Mouse (Mus musculus) left cerebral cortex, adult 11 months (tissue): ENCODE measurements around the gene Rbm48.
"Not testable (repeated sequence)": the region's sequence is repeated elsewhere in the genome, so short reads cannot be mapped to it uniquely, and the experiment has no call there.

Experiments used
- DNase-seq: peaks from one replicate; pipeline ENCODE4 v3.0.0; 2022; ENCODE audit warnings: low spot score

The Rbm48 gene

DNA sequence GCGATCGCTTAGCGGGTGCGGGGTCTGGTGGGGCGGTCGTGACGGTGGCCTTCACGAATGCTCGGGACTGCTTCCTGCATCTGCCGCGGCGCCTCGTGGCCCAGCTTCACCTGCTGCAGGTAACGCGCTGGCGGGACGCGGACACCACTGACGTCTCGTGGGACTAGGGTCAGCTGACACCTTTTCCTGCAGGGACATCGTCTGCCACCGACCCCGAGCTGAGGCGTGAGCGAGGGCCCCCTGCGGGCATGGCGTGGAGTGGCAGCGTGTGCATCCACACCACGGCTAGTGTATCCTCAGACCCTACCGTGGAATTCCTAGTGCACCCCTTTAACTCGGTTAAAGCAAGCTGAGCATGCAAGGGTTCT, at the start of gene Rbm48:
Gene Rbm48, minus strand, starts transcription at position 187 of the 368 bp plus-strand sequence.
- DNase-seq, result peak; percentile 70

DNA sequence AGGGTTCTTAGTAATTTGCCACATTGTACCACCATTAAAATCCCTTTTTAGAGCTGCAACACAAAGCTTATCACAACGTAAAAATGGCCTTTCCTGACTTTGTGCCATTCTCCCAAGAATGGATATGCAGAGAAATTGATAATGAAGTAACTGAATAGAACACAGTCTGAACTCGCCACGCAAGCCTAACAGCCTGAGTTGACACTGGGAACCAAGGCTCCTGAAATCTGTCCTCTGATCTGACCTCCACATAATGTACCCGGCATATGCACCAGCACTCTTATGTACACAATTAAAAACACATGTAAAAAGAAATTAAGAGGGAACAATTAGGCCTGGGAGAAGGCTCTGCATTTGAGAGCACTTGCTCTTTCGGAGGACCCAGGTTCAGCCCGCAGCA, 48.9 kb upstream of the Rbm48 start:
- DNase-seq, result no peak

GRCm38 (mm10) chr5:3644621-3645020, 48.2 kb upstream of the Rbm48 start:
- DNase-seq, result no peak

DNA sequence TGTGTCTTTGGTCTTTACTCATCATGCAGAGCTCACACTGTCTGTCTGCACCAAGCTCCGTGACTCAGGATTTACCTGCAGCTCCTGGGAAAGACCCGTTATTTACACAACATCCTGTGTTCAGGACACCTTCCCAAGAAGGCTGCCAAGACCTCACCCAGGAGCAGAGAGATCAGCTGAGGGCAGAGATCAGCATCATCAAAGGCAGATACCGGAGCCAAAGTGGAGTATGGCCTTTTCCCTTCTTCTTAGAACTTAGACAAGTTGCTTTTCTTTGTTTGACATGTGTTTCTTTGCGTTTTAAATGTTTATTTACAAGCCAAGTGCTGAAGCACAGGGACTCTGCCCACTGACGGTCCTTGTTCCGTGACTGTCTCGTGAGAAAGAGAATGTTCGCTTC, 38.9 kb upstream of the Rbm48 start:
- no peak for DNase-seq

DNA sequence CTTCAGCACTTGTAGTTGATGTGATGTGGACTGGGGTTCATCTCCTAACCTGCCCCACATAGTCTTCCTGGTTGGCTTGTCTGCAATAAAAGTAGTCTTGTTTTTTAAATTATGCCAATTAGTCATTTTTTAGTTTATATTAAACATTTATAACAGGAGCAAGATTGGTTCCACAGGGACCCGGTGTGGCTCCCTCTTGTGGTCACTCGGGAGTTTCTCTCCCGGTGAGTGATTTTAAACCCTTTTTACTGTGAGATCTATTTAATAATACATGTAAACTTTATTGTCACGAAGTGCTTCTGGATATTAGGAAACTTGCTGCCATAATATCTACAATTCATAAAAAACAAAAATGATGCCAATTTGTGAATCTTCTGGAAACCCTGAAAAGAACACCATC, 37.6 kb upstream of the Rbm48 start:
- no peak for DNase-seq

GRCm38 (mm10) chr5:3633315-3633714, 36.9 kb upstream of the Rbm48 start:
- DNase-seq, result no peak

GRCm38 (mm10) chr5:3632285-3632684, 35.9 kb upstream of the Rbm48 start:
- DNase-seq, result no peak

- no peak for DNase-seq
Observed at GRCm38 (mm10) chr5:3631512-3632271, 35.3 kb upstream of the Rbm48 start.

DNA sequence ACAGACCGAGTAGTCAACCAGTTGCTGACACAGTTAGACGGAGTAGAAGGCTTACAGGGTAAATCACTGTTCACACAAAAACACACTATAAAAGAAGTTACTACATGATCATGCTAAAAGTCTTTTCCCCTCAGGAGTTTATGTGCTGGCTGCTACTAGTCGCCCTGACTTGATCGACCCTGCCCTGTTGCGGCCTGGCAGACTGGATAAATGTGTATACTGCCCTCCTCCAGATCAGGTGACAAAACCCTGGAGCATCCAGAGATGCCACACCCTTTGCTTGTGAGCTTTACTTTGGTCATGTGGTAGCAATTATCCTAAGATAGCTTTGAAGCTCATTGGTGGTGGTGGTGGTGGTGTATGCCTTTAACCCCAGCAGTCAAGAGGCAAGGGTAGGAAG, 33.7 kb upstream of the Rbm48 start:
- no peak for DNase-seq

GRCm38 (mm10) chr5:3620486-3620885, 24.1 kb upstream of the Rbm48 start:
- no peak for DNase-seq

DNA sequence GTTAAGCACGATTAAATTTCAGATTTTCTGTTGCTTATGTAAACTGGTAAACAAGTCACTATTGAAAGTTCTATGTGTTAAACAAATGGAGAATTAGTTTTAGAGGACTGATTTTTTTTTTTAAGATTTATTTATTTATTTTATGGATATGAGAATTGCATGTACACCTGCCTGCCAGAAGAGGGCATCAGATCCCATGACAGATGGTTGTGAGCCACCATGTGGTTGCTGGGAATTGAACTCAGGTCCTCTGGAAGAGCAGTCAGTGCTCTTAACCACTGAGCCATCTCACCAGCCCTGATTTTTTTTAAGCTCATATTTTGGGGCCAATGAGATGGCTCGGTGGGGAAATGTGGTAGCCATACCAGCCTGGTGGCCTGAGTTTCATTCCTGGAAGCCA, 15.4 kb upstream of the Rbm48 start:
- DNase-seq, result not testable (repeated sequence)

- DNase-seq, result no peak
Observed at GRCm38 (mm10) chr5:3609241-3609640, 12.9 kb upstream of the Rbm48 start.

- no peak for DNase-seq
Observed at GRCm38 (mm10) chr5:3607114-3607513, 10.7 kb upstream of the Rbm48 start.

DNA sequence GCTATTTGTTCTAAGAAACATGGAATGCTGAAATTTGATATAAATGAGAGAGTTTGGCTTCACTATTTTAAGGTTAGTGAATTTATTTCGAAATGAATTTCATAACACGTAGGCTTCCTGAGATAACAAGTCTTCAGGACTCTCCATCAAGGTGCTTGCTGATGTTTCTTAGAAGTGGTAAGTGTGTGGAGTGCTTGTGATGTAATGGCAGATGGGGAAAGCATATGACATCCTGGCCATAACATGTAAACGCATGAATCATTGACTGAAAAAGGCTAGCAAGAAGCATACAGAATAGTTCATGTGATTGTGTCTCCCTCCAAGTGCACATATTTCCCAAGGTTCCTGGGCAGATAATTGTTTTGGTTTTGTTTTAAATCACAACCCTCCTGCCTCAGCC, 4.4 kb upstream of the Rbm48 start:
- DNase-seq, result no peak

GRCm38 (mm10) chr5:3600298-3600697, 3.9 kb upstream of the Rbm48 start:
- no peak for DNase-seq

DNA sequence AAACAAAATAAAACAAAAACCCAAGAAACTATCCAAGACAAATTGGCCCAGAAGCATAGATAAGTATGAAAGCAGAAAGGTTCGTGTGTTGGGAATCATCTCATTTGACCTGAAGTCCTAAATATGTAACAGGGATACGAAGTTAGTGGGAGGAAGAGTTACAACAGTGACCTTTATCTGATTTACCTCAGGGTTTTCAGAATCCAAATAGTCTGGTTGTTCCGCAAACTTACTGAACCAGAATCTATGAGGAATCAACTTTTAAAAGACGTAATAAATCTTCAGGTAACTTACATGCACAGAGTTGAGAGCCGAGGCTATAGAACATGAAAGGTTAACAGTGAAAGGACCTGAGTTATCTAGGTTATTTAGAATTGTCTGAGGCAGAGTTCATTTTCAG, 2.4 kb upstream of the Rbm48 start:
- no peak for DNase-seq

DNA sequence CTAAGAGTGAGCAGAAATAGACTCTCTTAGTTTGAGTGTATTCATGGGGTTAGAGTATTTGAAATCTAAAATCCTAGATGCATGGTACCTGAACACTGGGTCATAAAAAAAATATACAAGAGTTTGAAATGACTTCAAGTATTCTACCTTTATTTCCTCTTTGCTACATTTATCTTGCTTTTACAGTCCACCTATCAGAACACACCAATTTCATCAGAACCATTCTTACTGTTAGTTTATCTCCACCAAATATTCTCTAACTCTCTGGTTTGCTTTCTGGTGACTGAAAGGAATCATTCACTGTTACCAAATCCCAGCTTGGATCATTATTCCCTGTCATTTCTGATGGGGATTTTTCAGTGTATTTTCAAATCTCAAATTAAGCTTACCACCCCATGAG, 786 bp upstream of the Rbm48 start:
- DNase-seq, result no peak

GRCm38 (mm10) chr5:3595693-3596398, 539 bp downstream of the Rbm48 start, which contains the start of gene Pex1:
TSS of gene Pex1 (plus strand) at chr5:3596066.
- peak; percentile 91 for DNase-seq

- DNase-seq, result no peak
Observed at GRCm38 (mm10) chr5:3579066-3579465, 17.3 kb downstream of the Rbm48 start.

GRCm38 (mm10) chr5:3577939-3578338, 18.4 kb downstream of the Rbm48 start:
- DNase-seq, result no peak

DNA sequence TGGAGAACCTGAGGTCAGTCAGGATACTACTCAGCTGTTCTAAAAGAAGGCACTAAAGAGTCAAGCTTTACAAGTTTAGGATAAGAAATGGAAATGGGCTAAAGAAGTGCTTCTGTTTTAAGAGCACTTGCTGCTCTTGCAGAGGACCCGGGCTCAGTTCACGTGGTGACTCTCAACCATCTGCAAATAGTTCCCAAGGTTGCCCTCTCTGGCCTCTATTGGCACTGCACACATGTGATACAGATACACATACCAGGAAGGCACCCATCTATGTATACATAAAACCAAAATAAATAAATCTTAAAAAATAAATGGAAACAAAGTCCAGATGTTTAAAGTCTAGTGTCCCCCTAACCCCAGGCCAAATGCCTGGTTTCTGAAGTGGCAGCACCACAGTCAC, 21.6 kb downstream of the Rbm48 start:
- DNase-seq, result no peak

GRCm38 (mm10) chr5:3571266-3571665, 25.1 kb downstream of the Rbm48 start, which contains the start of gene 1700109H08Rik:
TSS of gene 1700109H08Rik (plus strand) at chr5:3571566.
- no peak for DNase-seq

DNA sequence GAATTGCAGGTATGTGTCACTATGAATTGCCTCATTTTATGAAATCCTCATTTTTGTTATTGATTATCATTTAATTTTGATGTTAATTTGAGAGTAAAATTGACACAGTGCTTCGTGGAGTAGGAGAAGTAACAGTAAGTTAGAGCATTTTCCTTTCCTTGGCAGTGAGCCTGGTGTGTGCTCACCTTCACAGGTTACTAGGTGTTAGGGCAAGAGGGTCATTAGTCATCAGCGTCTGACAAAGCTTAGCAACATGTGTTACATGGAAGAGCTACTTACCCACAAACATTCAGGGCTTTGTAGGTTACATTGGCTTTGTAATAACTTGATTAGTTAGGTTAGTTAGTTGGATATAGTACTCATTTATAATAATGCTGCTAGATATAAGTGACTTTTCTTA, 42.2 kb downstream of the Rbm48 start:
- DNase-seq, result no peak

DNA sequence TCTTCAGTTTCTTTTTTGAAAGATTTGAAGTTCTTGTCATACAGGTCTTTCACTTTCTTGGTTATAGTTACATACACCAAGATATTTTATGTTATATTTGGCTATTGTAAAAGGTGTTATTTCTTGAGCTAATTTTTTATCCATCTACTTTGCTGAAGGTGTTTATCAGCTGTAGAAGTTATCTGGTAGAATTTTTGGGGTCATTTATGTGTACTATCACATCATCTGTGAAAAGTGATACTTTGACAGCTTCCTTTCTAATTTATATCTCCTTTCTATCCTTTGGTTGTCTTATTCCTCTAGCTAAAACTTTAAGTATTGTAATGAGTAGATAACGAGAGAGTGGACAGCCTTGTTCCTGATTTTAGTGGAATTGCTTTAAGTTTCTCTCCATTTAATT, 44.9 kb downstream of the Rbm48 start:
- DNase-seq, result no peak
